Mouse (Mus musculus) layer of hippocampus, adult 9-10 months (tissue): Measurements from ENCODE around the gene Tenm4.

Experiments used
- DNase-seq: peaks from one replicate; pipeline ENCODE4 v3.0.0; 2022; ENCODE audit warnings: low spot score

Tenm4 gene

DNA sequence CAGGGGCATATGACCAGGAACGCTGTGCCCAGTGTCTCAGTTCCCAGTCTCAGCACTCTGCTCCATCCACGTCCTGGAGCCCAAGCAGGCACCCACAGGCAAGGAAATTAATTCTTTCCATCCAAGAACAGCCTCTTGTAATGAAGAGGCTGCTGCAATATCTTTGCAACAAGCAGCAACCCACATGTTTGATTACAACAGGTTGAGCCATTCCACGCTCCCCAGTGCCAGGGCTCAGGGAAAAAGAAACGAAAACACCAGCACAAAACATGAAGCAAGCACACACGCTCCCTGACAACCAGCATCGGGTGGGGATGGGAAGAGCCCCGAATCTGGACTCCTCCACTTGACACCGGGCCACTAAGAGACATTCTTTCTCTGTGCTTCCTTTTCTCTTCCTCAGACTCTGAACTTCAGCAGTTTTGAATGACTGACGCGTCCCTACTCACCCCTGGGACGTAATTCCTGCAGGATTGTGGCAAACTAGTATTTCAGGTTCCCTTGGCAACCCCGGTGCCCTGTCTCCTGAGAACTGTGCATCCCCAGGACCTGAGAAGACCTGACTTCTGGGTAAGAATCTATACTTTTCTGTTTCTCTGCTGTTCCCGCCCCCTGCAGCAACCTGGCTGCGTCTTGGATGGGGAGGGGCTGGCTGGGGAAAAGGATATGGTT, at the start of gene Tenm4:
Tenm4 (plus strand) TSS at position 323 of the 672 bp plus-strand sequence.
- no peak for DNase-seq

DNA sequence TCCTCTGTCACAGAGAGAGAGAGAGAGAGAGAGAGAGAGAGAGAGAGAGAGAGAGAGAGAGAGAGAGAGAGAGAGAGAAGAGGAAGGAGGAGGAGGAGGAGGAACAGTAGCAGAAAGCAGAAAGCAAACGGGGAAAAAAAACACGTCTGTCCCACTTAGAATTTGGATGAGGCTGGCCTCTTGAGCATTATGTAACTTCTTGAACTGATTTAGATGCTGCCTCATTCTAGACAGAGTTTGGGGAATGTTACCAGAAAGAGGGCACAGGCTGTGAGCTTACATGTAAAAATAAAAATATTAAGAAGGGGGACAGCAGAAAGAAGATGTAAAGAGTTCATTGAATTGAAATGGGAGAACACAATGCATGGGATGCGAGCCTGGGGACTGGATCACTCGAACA, 40.3 kb upstream of the Tenm4 start:
- DNase-seq, result no peak

DNA sequence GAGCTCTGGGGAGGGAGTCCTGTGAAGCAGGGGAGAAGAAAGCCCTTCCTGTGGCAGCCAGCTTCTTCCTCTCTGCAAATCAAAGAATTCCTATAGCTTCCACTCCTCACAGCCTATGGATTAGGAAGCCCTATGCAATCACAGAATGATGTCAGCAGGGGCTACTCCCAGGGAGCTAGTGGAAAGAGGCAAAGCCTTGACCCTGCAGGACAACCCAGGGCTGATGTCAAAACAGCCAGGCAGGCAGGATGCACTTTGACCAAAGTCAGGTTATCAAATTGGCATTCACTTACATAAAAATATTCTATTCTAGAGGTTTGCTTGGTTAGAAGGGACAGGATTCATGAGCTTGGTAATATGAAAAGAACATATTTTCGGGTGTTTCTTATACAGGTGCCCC, 39.9 kb upstream of the Tenm4 start:
- DNase-seq, result no peak

DNA sequence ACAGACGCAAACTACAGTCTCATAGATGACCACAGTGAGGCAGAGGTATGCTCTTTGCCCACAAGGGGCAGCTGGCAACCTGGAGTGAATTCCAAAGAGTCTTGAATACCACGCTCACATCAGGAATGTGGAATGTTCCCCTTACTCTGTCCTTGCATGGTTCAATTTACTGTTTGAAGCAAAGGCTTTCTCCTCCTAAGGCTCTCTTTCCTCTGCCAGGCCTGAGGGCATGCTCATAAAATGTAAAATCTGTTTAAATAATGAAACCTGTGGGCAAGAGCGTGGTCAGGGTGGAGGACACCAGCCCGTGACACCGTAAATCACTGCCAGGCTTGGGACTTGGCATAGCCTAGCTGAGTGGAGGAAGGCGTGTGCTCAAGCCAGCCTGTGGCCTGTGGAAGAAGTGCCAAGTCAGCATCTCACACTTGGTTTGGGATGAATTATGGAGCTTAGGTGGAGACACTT, 34.5 kb upstream of the Tenm4 start:
- DNase-seq, result no peak

DNA sequence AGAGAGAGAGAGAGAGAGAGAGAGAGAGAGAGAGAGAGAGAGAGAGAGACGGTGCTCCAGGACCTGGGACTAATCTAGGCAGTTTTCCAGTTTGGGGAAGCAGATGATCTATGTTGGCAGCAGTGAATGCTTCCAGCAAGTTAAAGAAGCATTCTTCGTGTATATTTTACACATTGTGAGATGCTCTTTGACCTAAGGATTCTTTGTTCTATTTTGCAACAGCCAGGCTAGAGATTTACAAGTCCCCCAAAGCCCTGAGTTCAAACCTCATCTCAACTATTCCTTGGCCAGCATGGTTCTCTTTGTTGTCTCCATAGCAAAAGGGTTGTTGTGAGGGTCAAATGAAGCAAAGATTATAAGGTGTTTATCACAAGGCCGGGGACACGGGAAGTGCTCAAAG, 29.2 kb upstream of the Tenm4 start:
- no peak for DNase-seq

DNA sequence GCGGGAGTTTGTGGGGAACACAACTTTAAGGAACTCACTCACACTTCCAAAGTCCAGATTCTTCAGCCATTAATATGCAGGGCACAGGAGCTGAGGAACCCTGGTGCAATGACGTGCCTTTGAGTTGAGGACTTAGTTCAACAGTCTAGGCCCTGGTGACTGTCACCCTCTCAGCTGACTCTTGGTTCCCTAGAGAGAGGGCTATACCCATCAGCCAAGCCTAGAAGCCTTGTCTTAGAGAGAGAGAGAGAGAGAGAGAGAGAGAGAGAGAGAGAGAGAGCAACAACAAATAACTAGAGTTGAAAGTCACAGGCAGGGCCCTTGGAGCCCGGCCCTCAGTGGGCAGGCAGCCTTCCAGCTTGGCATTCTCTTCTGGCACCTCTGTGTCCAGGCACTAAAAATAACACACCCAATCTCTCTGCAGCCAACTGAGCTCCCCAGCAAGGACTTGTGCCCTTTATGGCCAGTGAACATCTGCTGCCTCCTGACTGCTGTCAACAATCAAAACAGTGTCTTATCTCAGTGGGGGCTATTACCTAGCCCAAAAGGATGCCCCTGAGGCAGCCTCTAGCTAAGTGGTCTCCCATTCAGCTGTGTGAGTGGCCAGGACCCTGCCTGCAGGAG, 28.0 kb upstream of the Tenm4 start:
- DNase-seq, result no peak

DNA sequence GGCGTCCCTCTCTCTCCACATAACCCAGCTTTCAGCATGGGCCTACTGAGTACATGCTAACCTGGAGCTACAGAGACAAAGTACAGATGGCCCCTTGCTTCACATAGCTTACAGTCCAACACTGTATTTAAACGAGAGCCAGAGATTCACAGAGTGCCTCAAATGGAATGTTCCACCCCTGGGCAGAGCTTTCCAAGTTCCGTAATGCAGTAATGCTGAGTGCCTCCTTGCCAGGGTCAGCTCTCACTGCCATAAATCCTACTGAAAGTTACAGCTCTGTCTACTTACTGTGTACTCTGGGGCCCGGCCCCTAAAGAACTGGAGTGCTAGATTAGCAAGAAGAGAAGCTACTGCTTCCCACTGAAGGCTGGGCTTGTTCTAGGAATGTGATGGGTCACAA, 23.6 kb upstream of the Tenm4 start:
- DNase-seq, result no peak

DNA sequence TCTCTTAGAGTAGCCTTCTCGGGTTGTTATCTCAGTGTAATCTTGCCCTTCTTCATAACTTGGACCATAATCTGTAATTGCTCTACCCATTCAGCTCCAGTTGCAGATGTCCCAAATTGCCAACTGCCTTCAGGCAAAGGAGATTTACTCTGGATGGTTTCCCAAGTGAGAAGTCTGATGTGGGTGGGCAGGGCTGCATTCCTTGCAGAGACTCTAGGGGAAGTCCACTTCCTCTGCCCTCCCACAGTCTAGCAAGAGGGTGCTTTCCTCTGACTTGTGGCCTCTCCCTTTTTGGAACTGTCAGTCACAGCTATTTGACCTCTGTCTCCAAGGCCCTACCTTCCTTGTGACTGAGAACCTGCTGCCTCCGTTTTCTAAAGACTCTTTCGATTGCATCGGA, 22.9 kb upstream of the Tenm4 start:
- DNase-seq, result no peak

DNA sequence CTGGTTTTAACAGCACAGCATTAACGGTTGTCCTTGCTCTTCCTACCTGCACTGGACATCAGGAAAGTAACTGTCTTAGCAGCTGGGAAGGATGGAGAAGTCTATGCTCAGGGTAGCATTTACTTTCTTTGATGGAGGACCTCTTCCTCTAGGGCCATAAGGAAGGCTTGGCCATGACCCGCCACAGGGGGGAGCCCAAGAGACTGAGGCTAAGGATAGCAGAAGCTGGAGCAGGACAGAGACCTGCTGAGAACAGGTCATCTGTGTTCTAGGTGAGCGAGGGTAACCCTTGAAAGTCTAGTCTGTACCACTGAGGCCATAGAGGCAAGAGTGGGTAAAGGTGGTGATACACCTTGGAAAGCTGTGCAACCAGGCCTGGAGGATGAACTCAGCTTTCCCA, 19.8 kb upstream of the Tenm4 start:
- DNase-seq, result peak; percentile 20

DNA sequence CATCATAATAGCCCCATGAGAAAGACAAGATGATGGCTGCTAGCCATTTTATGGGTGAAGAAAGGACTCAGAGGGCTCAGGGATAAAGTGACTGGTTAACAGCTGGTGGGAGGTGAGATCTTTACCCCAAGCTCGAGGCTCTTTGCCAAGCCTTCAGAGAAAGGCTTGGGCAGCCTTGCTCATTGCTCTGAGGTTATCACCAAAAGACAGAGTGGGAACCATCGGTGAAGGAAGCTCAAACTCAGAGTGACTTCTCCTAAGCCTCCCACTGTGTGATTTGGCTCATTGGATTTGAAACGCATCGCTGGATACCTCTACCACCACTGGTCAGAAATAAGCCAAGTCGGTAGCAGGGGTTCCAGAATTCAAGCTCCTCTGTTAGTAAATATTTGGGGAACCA, 19.1 kb upstream of the Tenm4 start:
- DNase-seq, result no peak

DNA sequence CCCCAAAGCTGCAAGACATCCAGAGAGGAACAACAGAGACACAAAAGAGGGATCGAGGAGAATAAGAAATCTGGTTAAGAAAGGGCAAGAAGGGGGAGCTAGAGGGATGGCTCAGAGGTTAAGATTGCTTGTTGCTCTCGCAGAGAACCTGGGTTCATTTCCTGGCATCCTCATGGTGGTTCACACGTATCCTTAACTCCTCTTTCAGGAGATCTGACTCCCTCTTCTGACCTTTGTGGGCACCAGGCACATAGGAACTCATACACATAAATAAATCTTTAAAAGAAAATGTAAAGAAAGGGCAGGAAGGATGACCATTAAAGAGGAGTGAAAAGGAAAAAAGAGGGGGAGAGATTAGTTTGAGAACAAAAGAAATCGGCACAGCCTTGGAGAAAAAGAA, 18.6 kb upstream of the Tenm4 start:
- DNase-seq, result no peak

DNA sequence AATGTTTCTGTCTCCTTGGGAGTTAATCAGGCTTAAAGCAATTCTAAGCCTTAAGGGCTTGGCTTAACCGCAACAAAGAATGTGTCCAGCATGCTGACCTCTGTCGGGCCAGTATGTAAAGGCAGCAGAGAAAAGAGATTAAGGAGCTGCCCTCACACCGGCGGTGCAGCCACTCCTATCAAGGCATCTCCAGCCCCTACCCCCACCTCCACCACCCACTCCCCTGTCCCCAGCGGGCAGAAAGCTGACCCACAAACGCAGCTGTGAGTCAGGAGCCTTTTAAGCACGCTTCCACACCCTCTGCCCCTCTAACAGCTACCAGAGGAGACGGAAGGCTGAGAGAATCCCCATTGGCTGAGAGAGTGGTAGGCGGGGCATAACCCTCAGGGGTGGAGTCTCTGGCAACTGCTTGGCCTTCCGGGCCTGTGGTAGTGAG, 18.1 kb upstream of the Tenm4 start:
- DNase-seq, result no peak

DNA sequence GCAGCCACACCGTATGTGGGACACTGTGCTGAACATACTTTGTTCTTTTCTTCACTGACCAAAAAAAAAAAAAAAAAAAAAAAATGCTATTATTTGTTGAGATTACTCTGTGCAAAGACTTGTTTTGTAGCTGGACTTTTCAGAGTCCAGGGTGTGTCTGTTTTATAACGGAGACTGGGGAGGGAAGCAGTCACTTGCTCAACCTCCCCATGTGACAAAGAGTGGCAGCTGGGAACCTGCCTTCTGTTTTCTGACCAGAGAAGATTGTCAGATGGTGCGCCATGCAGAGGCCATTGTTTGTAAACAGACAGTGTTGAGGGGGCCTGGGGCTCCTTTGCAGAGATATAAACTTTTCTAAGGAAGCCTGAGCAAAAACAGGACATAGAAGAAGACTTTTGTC, 17.0 kb upstream of the Tenm4 start:
- DNase-seq, result no peak

DNA sequence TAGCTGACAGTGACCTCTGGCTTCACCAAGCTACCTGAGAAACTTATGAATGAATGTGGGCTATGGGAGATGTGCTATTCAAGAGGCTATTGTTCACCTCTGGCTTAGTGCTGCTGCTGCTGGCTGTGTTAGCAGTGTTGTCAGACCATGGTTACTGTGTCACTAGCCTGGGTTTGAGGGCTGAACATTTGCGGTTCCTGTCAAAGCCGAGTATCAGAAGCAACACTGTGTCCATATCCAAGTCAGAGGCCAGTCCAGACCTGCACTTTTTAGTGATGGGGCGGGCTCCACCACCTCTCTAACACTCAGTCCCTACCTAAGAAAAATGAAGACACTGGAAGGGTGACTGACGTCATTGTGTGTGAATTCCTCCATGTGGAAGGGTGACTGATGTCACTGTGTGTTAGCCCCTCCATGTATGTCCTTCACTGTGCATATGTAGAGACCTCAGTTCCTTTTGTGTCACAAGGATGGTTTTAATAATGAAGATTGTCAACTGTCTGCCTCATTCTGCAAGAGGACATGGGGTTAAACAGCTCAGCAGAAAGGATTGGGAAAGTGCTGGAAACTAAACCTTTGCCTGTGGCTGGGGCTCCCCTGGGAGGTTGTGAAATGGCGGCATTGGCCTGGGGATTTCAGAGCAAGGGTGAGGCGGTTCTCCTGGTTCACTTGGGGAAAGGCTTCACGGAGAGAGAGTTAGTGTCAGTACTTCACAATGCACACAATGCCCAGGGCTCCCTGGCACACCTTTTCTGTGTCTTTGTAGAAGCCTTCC, 14.4 kb upstream of the Tenm4 start:
- DNase-seq, result no peak

DNA sequence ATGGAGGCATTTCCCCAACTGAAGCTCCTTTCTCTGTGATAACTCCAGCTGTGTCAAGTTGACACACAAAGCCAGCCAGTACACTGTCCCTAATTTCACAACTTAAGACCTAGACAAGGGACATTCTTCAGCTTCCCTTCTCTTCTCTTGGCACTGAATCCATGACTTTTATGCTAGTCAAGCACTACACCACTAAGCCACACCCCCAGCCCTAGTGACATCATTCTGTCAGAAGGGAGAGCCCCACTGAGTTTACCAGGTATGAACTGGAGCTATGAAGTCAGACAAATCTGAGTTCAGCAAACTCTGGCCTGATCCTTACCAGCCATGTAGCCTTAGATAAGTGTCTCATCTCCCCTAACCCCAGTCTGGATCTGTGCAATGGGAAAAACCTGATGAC, 6.9 kb upstream of the Tenm4 start:
- DNase-seq, result no peak

DNA sequence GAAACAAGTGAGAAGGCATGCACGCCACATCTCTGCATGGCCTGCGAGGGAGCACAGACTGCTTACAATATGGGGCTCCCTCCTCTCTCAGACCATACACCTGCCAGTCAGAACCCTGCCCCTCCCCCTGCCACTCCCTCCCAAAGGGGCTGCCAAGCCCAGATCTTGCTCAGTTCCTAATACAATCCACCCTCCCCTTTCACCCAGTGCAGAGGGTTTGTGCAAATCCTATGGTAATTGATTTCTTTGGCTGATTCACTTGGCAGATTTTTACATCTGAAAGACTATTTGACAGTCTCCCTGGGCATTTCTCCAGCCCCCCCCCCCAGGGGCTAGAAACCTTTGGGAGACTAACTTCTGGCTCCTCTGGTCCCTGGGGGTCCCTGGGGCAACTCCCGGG, 2.1 kb upstream of the Tenm4 start:
- DNase-seq, result no peak

DNA sequence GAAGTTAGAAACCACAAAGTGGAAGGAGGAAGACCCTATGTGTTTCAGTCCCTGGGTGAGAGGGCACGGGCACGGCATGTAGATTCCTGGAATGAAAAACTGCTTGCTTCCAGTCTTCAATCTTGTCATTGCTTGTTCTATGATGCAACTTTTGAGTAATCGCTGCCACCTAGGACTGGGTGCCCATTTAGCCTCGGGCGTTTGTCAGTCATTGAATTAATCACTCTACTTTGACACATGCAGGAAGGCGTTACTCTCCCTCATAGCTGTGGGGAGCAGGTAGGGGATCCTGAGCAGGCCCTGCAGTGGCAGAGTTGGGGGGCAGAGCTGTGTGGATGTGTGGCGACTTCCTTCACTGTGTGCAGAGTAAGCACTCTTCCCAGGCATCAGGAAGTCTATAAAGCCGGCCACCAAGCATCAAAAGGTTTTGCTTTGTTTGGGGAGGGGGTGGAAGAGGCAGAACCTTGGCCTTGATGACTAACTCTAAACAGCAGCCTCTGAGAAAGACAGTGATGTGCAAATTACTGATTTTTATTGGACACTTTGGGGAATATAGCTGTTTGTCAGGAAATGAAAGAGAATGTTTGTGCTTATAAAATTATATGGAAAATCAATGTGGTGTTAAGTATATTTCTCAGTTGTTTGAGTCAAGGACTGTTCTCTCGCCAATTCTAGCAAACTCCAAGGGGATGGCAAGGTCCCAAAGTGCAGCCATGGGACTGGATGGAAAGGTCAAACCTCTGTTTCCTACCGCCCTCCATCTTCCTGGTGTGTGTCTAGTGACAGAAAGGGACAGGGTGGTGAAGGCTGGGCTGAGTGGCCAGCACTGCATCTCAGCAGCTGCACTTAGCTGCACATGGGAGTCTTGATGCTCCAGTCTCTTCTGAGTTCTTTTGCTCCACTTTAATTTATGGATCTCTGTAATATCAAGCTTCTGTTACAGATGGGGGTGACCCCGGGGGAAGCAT, 834 bp downstream of the Tenm4 start:
- DNase-seq, result no peak

DNA sequence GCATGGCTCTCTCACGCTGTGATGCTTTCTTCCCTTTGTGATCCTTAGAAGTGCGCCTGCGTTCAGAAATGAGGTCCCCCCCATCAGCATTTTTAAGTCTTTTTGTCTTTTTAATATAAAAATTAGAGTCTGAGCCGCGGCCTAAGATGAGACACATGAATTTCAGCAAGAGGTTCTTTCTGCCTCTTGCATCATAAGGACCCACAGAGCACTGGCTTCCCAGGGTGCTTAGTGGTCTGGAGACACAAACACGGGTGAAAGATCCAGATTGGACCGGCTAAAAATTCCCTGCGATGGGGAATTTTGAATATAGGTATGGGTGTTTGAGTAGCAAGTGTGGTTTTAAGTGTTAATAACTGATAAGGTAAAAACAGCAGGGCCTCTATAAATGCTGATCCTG, 5.7 kb downstream of the Tenm4 start:
- DNase-seq, result no peak

DNA sequence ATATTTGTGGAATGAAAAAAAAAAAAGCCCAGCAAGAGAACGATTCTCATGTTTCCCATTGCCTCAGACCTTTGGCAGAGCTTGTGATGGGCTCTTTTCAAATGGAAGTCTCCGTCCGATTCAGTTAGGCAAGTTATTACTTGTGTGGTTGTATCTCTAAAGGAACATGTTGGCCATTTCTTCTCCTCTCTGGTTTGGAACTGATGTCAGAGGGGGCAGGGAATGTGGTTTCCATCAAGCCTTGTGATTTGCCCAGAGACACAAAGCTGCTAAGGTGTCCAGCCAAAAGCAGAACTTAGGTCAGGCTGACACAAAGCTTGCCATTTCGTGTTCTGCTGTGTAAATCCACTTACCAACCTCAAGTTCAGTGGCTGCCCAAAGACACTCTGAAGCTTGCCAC, 10.7 kb downstream of the Tenm4 start:
- no peak for DNase-seq

DNA sequence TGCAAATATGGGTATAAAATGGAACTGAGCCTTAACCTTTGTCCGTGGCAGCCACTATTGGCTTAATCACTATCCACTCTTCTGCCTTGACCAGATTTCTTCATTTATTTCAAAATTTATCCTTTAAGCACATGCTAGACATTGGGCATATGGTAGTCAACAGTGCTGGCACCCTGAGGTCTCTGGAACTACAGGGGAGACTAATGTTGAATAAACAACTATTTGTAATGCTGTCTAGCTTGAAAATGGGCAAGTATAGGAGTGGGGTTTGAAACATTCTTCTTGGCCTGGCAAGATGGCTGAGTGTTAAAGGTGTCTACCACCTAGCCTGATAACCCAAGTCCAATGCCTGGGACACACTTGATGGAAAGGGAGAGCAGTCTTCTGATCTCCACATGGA, 12.1 kb downstream of the Tenm4 start:
- no peak for DNase-seq

DNA sequence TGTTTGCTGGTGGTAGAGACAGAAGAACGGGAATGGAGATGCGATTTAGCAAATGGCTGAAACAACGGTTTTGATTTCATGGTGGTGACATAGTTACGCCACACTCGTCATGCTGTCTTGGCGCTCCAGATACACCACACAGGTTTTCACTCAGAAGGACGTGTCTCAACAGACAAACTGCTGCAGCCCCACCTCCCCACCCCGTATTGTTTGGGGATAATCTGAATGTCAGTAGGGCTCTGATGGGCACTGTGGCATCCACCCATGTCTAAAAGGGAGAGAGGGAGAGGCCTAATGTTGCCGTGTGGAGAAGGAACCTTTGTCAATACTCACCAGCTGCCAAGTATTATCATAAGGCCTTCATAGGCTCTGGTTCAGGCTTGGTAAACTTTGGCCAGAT, 14.4 kb downstream of the Tenm4 start:
- DNase-seq, result no peak
